Mouse (Mus musculus): Measurements from ENCODE around the gene Tspan8.
"Not testable (repeated sequence)": the region's sequence is repeated elsewhere in the genome, so short reads cannot be mapped to it uniquely, and the experiment has no call there.

- not testable (repeated sequence) for TF ChIP-seq POLR2A (IDR thresholded peaks at IDR 0.05; ENCODE audit: low read depth, low read length); CTCF (IDR thresholded peaks at IDR 0.05; ENCODE audit: borderline replicate concordance, insufficient read depth, low read length)
Measured at GRCm38 (mm10) chr10:115803013-115803412, 13.6 kb upstream of the Tspan8 start.
